Mouse (Mus musculus) testis, adult 10 weeks (tissue): ENCODE results near the gene Fshb. TPM values are rescaled to one million over a fixed set of nuclear protein-coding genes. Genes with fewer than 3 reads are reported as not detected.

Experiments
- polyA plus RNA-seq: library from polyadenylated mRNA; stranded (reverse); fragments of 350-450 nt; fragmentation: Illumina TruSeq; extraction: RNeasy Lipid Tissue Mini Kit (QIAGEN cat#74804); gene quantifications from one replicate; pipeline ENCODE4 v1.2.3, GENCODE M21; 2014; ENCODE audit warnings: low read depth, low replicate concordance

Gene Fshb
- not detected for polyA plus RNA-seq

DNA sequence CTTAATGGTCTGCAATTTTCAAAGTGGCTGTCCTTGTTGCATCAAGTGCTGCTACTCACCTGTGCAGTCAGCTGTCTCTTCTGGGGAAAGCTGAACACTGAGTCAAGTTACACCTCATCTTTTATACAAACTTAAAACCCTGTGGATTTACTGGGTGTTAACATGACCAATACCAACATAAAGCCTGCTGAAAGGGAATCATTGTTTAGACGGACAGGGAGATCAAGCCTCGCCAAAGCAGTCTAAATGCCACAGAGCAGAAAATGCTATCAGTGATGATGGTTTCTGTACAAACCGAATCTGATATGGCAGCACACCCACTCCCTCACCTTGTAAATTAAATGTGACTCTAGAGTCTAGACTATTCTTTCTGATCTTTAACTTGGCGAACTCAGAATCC lies at the start of gene Fshb:
TSS of gene Fshb (minus strand) at position 101 of the 400 bp plus-strand sequence.

Other genes with a start within 250 kb of the Fshb start
- 81.7 TPM for gene Arl14ep, start 85.2 kb downstream of the Fshb start, polyA plus RNA-seq
- not detected for gene Kcna4, start 231.0 kb upstream of the Fshb start, polyA plus RNA-seq